Mouse (Mus musculus) neural tube, embryonic 11.5 days (tissue): Measurements from ENCODE around the gene Ankrd23. TPM values are rescaled to one million over a fixed set of nuclear protein-coding genes. Genes with fewer than 3 reads are reported as not detected.
A peak's percentile ranks its signal among the peaks of the same experiment; 100 is the strongest.
"Not testable (repeated sequence)": the region's sequence is repeated elsewhere in the genome, so short reads cannot be mapped to it uniquely, and the experiment has no call there.

ENCODE experiments used
- ATAC-seq: fragments of 200-750 bp; cut with Nextera tagmentation; 2 replicates; pipeline ENCODE4 v1.8.0; 2017; ENCODE audit warnings: moderate number of reproducible peaks, mild to moderate bottlenecking, moderate TSS enrichment, moderate library complexity; ENCODE audit not compliant: insufficient read depth, low FRiP score, low TSS enrichment
- DNase-seq: peaks from one replicate; pipeline ENCODE4 v3.0.0-alpha.2; 2015; ENCODE audit warnings: low spot score
- H3K27ac ChIP-seq: fragments of 300-500 bp; sonication (generic); 2 replicates; pipeline ENCODE4 v1.5.1; 2014; ENCODE audit warnings: low read depth, mild to moderate bottlenecking, low read length
- H3K27me3 ChIP-seq: fragments of 300-500 bp; sonication (generic); 2 replicates; pipeline ENCODE4 v1.6.1; 2014; ENCODE audit warnings: mild to moderate bottlenecking, low read length, mixed read lengths; ENCODE audit not compliant: control insufficient read depth, insufficient read depth
- H3K36me3 ChIP-seq: fragments of 300-500 bp; sonication (generic); 2 replicates; pipeline ENCODE4 v1.6.1; 2014; ENCODE audit warnings: mild to moderate bottlenecking, low read length, moderate library complexity, mixed read lengths; ENCODE audit not compliant: control insufficient read depth, insufficient read depth
- H3K4me1 ChIP-seq: fragments of 300-500 bp; sonication (generic); 2 replicates; pipeline ENCODE4 v1.6.1; 2014; ENCODE audit warnings: low read length, mixed read lengths; ENCODE audit not compliant: control insufficient read depth, insufficient read depth
- H3K4me2 ChIP-seq: fragments of 300-500 bp; sonication (generic); 2 replicates; pipeline ENCODE4 v1.6.1; 2014; ENCODE audit warnings: low read depth, mild to moderate bottlenecking, moderate library complexity
- H3K4me3 ChIP-seq: fragments of 300-500 bp; sonication (generic); 2 replicates; pipeline ENCODE4 v1.5.1; 2014; ENCODE audit warnings: low read depth, low read length
- H3K9ac ChIP-seq: fragments of 300-500 bp; sonication (generic); 2 replicates; pipeline ENCODE4 v1.6.1; 2014; ENCODE audit warnings: mild to moderate bottlenecking, low read length
- H3K9me3 ChIP-seq: fragments of 300-500 bp; sonication (generic); 2 replicates; pipeline ENCODE4 v1.6.1; 2016; ENCODE audit warnings: low read length; ENCODE audit not compliant: control insufficient read depth
- WGBS: fragments of 180-500 bp; shearing (Covaris S2); extraction: QIAGEN DNeasy Blood & Tissue Kit; methylation state at CpG from one replicate; pipeline ENCODE4 v1.1.7; 2014; 5-methylcytosine and 5-hydroxymethylcytosine counted together
- polyA plus RNA-seq: library from polyadenylated mRNA; unstranded; fragments of >200 nt; fragmentation: Nextera tagmentation; extraction: Ambion mirVana; gene quantifications from 2 replicates; pipeline ENCODE4 v1.2.1, GENCODE M21; 2014

The Ankrd23 gene
- polyA plus RNA-seq = 7.1 and 7.2 TPM in 2 replicates

DNA sequence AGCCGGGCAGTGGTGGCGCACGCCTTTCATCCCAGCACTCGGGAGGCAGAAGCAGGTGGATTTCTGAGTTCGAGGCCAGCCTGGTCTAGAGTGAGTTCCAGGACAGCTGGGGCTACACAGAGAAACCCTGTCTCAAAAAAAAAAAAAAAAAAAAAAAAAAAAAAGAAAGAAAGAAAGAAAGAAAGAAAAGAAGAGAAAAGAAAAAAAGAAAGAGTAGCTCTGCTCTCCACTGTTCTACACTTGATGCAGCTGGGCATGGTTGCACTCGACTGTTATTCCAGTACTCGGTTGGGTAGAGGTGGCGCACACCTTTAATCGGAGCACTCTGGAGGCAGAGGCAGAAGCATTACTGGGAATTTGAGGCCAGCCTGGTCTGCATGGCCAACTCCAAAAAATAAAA lies at the start of gene Ankrd23:
Gene Ankrd23 (minus strand): TSS at position 101 of the 400 bp plus-strand sequence.
- H3K9me3 ChIP-seq, H3K4me2 ChIP-seq, H3K9ac ChIP-seq, DNase-seq, H3K4me1 ChIP-seq, H3K27me3 ChIP-seq, H3K36me3 ChIP-seq, H3K27ac ChIP-seq, ATAC-seq, H3K4me3 ChIP-seq: not testable (repeated sequence)
- WGBS = 95% methylated on average over 9 of the region's 9 CpGs

DNA sequence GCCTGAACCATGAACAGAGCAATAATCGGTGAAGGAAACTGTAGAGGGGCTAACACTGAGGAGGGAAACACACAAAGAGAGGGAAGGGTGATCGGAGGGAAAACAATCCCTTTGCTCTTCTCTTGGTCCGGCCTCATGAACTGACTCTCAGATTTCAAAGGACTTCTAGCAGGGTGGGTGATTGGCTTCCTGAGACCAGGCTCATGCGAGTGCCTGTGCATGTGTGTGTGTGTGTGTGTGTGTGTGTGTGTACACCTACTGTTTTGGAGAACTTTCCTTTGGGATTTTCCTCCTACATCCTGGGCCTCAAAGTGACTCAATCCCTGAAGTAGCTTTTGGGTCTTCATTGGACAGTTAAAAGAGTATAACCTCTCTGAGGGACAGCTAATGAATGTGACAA lies 49.6 kb upstream of the Ankrd23 start:
- peaks cover 12% of the 10 kb centered on the region for H3K4me1 ChIP-seq
- 20% methylated on average over 4 of the region's 4 CpGs for WGBS
- H3K4me2 ChIP-seq = no peak overlapping the region
- DNase-seq (no peak), ATAC-seq (no peak)
- no peak overlapping the region for H3K27ac ChIP-seq
- no peaks in the 10 kb centered on the region for H3K27me3 ChIP-seq
- H3K4me3 ChIP-seq = no peak overlapping the region
- no peaks in the 10 kb centered on the region for H3K9me3 ChIP-seq
- H3K9ac ChIP-seq = no peak overlapping the region
- no peaks in the 10 kb centered on the region for H3K36me3 ChIP-seq

DNA sequence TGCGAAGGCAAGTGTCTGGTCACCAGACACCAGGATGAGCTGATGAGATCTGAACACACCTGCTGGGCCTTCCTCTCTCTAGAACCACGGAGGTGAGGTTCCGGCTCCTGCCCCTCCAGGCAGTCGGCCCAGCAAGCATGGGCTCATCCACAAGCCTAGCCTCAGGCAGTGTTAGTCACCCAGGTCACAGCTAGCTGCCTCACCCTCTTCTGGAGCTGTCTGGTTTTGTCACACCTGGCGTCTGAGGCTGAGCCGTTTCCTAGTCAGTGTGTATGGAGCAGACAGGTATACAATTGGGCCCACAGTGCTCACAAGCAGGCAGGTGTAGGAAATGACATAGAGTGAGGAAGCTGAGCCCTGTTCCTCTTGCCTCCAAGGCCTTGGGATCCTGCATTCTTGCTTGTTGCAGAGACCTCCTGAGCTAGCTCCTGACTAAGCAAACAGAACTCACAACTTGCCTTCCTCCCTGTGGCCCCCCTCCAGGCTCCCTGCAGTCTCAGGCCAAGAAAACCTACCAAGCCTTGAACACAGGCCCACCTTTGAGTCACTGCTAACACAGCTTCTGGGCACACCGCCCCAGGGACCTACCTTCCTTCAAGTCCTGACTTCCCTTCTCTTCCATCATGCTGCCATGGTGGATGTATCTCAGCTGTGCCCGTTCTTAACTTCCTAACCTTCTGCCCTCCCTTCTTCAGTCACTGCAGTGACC lies 46.9 kb upstream of the Ankrd23 start:
- Histone ChIP-seq H3K4me2 (no peak overlapping the region), H3K9ac (no peak overlapping the region), H3K9me3 (no peaks in the 10 kb centered on the region), H3K36me3 (no peaks in the 10 kb centered on the region), H3K27ac (no peak overlapping the region), H3K4me3 (no peak overlapping the region), H3K4me1 (peaks cover 19% of the 10 kb centered on the region), H3K27me3 (no peaks in the 10 kb centered on the region)
- WGBS = 80% methylated on average over 8 of the region's 8 CpGs
- DNase-seq (no peak), ATAC-seq (no peak)

DNA sequence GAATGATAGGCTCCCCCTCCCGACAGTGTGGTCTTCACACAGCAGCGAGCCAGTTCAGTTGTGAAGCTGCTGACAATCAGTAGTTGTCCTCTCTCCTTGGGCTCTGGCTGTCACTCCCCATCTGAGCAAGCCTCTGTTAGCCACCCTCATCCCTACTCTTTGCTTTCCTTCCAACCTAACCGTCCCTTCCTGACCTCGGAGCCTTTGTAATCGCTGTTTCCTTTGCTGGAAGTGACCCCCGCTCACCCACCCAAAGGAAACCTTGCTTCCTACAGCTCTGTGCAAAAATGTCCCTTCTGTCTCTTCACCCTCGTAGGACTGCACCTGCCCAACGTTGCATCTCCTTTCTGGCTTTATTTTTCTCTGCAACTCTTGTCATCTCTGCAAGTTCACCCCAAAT lies 45.5 kb upstream of the Ankrd23 start:
- Histone ChIP-seq H3K27me3 (no peaks in the 10 kb centered on the region), H3K9me3 (no peaks in the 10 kb centered on the region), H3K27ac (no peak overlapping the region), H3K9ac (no peak overlapping the region), H3K4me2 (no peak overlapping the region), H3K36me3 (no peaks in the 10 kb centered on the region), H3K4me1 (peaks cover 16% of the 10 kb centered on the region), H3K4me3 (no peak overlapping the region)
- no peak for ATAC-seq
- no peak for DNase-seq
- WGBS = 76% methylated on average over 8 of the region's 8 CpGs

DNA sequence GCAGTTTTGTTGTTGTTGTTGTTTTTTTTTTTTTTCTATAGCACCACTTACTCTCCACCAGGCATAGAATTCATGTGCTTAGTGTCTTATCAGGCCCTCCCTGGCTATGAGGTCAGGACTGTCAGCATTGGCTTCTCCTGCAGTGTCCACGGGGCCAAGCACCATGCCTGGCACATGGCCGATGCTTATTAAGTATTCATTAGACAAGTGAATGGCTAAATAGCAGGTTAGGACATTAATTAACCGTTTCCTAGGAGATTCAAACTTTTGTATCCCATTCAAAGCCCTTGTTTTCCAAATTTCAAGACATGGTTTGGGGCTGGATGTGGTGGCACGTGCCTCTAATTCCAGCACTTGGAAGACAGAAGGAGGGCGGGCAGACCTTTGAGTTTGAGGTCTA lies 44.6 kb upstream of the Ankrd23 start:
- Histone ChIP-seq H3K4me2 (no peak overlapping the region), H3K4me3 (no peak overlapping the region), H3K9me3 (no peaks in the 10 kb centered on the region), H3K27me3 (no peaks in the 10 kb centered on the region), H3K36me3 (no peaks in the 10 kb centered on the region), H3K4me1 (peaks cover 16% of the 10 kb centered on the region), H3K27ac (no peak overlapping the region), H3K9ac (no peak overlapping the region)
- ATAC-seq (no peak), DNase-seq (no peak)
- 68% methylated on average over 5 of the region's 5 CpGs for WGBS

DNA sequence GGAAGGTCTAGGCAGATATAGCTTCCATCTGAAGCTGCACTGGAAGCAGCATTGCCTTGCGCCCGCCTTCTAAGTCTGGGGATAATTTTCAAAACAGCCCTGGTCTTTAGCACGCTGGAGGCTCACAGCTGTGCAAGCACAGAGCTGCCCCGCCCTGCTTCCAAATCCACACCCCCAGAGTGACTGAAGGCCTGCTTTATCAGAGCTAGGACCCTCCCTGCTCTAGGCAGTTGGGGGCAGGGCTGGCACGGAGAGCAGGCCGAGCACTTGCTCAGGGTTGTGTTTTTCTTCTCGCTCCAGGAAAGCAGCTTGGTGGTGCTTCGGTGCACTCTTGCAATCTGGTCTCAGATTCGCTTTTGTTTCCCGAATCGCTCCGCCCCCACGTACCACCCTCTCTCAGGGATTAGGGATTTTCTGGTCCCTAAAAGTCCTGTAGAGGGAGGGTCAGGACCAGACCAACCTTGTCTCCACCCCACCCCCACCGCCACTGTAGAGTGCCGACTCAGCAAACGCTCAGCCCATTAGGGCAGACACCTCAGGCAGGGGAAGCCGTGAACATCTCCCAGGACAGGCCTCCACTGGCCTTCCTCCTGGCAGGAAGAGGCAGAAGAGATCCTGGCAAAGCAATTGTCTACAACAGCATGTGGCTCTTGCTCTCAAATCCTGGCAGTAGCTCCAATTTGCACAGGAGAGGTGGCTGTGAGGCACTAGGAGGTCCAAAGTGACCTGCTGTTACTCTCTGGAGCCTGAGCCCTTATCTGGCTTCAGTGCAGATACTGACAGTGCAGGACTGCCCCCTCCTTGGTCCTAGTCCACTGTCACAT lies 43.9 kb upstream of the Ankrd23 start:
- peak; percentile 88 for ATAC-seq
- 2% methylated on average over 17 of the region's 17 CpGs for WGBS
- Histone ChIP-seq H3K9ac (peak overlapping the region; percentile 41), H3K4me1 (peaks cover 16% of the 10 kb centered on the region), H3K4me3 (no peak overlapping the region), H3K27me3 (no peaks in the 10 kb centered on the region), H3K27ac (peak overlapping the region; percentile 81), H3K4me2 (peak overlapping the region; percentile 27), H3K36me3 (no peaks in the 10 kb centered on the region), H3K9me3 (no peaks in the 10 kb centered on the region)
- DNase-seq = peak; percentile 73

DNA sequence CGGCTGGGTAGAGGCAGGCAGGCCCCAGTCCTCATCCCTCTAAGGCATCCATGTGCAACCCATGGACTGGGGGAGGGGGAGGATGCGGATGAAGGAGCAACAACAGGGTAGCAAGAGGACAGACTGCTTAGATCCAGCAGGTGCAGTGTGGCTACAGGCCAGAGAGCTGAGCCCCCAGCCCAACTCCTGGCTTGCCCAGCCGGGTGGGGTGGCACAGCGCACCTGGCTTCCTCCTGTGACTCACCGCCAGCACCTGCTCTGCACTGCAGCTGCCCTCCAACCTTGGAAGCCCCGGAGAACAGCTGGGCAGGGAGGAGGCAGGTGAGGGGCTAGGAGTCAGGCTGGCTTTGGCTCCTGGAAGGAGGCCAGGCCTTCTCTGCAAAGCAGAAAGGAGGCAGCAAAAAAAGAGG lies 43.3 kb upstream of the Ankrd23 start:
- H3K27me3 ChIP-seq = no peaks in the 10 kb centered on the region
- H3K36me3 ChIP-seq = no peaks in the 10 kb centered on the region
- no peak overlapping the region for H3K4me3 ChIP-seq
- ATAC-seq = peak; percentile 42; the same call in 1 of the 2 replicates
- no peak for DNase-seq
- 28% methylated on average over 6 of the region's 6 CpGs for WGBS
- H3K4me1 ChIP-seq = peaks cover 16% of the 10 kb centered on the region
- no peaks in the 10 kb centered on the region for H3K9me3 ChIP-seq
- peak overlapping the region; percentile 27 for H3K4me2 ChIP-seq
- H3K9ac ChIP-seq = peak overlapping the region; percentile 41
- peak overlapping the region; percentile 81 for H3K27ac ChIP-seq

DNA sequence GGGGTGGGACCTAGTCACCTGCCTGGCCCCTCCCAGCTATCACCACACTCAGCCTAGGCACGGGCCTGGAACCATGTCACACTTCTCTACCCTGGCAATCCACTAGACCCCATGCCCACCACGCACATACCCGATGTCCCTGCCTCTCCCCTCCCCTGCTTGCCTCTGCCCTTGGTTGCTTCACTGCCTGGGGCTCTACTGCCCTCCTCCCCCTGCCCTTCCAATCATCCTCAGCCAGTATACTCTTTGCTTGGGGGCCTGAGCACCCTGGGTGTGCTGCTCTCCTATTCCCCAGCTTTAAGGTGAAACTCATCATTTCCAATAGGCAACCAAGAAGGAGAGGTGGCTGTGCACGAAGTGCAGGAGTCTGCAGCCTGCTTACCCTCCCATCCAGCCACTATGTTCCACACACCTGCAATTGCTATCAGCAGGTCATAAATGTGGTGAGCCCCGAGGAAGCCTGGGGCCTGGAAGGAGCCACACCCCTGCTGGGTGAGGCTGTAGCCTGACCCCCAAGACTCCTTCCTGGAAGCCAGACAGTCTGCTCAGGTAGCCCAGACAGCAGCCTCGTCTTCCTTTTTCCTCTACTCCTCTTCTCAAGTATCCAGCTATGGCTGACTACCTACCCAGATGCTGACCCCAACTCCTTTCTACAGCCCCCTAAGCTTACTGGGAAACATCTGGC lies 40.5 kb upstream of the Ankrd23 start:
- no peaks in the 10 kb centered on the region for H3K9me3 ChIP-seq
- no peak overlapping the region for H3K4me3 ChIP-seq
- no peak overlapping the region for H3K4me2 ChIP-seq
- 53% methylated on average over 6 of the region's 6 CpGs for WGBS
- ATAC-seq = no peak
- no peaks in the 10 kb centered on the region for H3K36me3 ChIP-seq
- no peaks in the 10 kb centered on the region for H3K27me3 ChIP-seq
- DNase-seq = no peak
- H3K27ac ChIP-seq = no peak overlapping the region
- H3K4me1 ChIP-seq = peaks cover 16% of the 10 kb centered on the region
- no peak overlapping the region for H3K9ac ChIP-seq
